Mouse (Mus musculus): ENCODE measurements around the gene Slc37a4.

- no peak for TF ChIP-seq POLR2A (IDR thresholded peaks at IDR 0.05; ENCODE audit: insufficient read depth, low read depth, low read length)
- no peak for TF ChIP-seq CTCF (IDR thresholded peaks at IDR 0.05)
These were observed 45.3 kb upstream of the Slc37a4 start for GRCm38 (mm10) chr9:44351396-44351795.
